Mouse (Mus musculus): ENCODE measurements around the gene Gm26661. TPM values are rescaled to one million over a fixed set of nuclear protein-coding genes. Genes with fewer than 3 reads are reported as not detected.

Gene Gm26661
- total RNA-seq, 2 experiments from 2014 or later = not detected

DNA sequence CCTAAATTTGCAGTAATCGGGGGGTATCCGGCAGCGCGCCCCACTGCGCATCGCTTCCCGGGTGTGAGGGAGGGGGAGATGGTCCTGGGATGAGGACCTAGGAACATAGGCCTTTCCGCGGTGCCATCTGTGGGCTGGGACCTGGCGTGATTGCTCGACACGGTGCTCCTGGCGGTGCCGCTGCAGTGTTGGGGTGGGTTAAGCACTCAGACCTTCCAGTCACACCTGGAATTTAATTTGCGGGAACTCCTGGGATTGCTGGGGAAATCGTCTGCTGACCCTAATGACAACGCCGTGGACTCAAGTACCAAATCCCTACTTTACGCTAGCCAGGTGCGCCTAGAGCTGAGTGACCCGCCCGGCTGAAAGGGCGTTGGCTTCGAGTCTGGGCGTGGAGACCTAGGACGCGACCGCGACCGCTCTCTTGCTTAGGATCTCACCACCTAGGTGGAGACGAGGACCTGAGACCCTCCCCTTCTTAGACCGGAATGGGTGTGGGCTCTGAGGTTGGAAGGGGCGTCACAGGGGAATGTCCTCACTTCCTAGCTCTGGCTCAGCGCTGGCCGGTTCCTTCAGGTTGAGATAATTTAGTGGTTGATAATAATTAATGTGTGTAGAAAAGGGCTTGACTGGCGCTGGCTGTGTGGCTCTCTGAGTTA lies 27.2 kb downstream of the Gm26661 start:
- ATAC-seq (ENCODE audit: poor library complexity, severe bottlenecking) = peak; percentile 57

DNA sequence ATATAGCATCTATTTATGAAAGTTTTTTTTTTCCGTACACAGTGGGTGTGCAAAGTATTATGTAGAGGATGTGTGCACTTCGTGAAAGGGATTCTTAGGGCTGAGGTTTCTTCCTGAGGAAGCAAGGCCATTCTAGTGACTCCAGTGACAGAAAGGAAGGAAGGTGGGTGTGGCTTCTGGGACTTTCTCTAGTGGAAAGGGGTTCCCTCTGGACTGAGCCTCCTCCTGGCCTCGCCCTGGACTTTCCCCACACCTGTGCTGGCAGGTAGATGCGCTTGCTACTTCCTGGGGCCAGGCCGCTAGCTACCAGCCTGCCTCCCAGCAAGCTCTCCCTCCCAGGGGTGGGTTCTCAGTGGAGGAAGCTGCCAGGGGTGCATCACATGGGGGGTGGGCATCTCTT lies 28.1 kb downstream of the Gm26661 start:
- ATAC-seq (ENCODE audit: poor library complexity, severe bottlenecking) = no peak

DNA sequence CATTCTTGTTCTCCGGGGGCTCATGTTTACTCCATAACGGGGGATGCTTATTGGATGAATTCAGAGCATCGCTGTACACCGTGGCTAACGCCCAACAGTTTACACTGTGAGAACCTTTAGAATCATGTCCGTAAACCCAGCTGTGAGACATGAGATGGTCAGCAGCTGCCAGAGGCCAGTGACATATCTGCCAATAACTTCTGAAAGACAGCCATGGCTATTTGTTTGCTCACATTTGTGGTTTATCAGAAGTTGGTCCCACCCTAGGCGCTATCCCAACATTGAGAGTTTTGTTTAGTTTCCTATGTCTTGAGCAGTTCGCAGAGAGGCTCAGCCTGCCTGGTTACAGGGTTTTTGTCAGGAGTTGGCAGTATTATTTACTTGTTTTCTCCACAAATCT lies 30.0 kb downstream of the Gm26661 start:
- no peak for ATAC-seq (ENCODE audit: poor library complexity, severe bottlenecking)

GRCm38 (mm10) chr14:7822693-7823092 lies 31.3 kb downstream of the Gm26661 start:
- no peak for ATAC-seq (ENCODE audit: poor library complexity, severe bottlenecking)

- ATAC-seq (ENCODE audit: poor library complexity, severe bottlenecking) = no peak
Measured at GRCm38 (mm10) chr14:7824651-7825268, 33.4 kb downstream of the Gm26661 start.

DNA sequence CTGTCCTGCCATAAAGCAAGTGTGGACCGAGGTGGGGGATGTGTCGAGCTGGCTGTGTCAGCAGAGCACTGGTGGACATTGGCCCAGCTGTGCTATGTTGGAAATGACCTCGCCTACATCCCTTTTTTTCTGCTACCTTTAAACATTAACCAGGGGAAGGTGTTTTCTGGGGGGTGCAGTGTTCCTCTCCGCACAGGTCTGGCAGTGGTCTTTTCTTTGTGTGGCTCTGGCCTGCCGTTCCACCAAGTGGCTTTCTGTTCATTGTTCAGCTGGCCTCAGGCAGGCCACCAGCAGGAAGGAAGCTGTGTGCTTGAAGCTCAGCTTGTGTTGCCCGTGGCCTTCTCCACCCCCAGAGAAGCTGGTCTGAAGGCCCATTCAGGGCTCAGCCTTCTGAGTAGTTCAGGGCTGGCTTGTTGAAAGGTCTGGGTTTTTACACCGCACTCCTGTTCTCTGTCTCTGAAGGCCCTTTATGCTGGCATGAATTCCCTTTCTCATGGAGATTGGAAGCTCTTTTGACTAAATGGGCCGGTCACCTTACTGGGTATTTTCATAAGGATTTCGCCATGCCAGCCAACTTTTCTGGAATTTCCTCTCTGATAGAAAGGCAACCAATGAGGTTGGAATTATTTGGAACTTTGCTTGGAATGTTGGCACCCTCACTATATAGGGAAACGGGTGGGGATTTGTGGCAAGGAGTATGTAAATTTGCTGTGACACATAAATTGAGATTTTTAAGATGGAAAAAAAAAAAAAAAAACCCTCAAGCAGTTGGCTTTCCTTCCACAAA lies 35.0 kb downstream of the Gm26661 start:
- no peak for ATAC-seq (ENCODE audit: poor library complexity, severe bottlenecking)

GRCm38 (mm10) chr14:7829181-7829580 lies 37.8 kb downstream of the Gm26661 start:
- no peak for ATAC-seq (ENCODE audit: poor library complexity, severe bottlenecking)

GRCm38 (mm10) chr14:7831770-7832439 lies 40.5 kb downstream of the Gm26661 start:
- no peak for ATAC-seq (ENCODE audit: poor library complexity, severe bottlenecking)

DNA sequence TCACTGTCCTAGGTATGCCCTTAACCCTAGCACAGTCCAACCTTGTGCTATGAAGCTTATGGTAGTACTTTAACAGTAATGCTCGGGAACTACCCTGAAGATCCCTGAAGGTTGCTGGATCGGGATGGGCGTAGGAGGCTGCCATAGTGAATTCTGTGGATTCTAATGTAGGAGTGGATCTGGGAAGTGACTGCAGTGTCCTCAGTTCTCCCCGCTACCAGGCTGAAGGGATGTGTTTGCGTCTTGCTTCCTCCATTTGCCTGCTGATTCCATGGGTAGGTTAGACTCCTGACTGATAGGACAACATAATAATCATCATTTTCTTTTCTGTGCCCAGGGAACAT lies 41.0 kb downstream of the Gm26661 start:
- no peak for ATAC-seq (ENCODE audit: poor library complexity, severe bottlenecking)

- ATAC-seq (ENCODE audit: poor library complexity, severe bottlenecking) = no peak
Measured at GRCm38 (mm10) chr14:7833458-7833857, 42.1 kb downstream of the Gm26661 start.

GRCm38 (mm10) chr14:7838564-7839089 lies 47.2 kb downstream of the Gm26661 start:
- no peak for ATAC-seq (ENCODE audit: poor library complexity, severe bottlenecking)

DNA sequence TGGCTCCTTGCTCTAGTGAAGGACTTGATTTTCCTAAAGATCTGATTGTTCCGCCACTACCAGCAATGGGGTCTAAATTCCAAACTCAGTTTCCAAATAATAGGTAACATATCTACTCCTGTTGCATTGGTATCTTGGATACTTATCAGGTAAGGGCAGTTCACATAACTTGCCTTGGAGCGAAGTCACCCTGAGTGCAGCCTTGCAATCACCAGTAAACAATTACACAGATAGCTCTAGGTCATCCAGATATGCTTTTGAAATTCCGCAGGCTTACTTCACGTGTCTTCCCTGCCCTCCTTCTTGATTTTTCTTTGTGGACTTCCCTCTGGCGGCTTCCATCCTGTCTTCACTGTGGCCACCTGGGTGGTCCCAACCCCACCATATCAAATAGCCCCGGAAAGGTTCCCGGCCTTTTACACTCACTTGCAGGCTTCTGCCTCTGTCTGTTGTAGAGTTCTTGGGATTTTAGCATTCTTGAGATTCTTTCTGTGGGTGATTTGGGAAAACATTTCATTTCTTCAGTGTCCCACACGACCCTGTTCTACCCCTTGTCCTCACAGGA lies 48.6 kb downstream of the Gm26661 start:
- no peak for ATAC-seq (ENCODE audit: poor library complexity, severe bottlenecking)

Other genes with a start within 250 kb of the Gm26661 start
- gene Gm3558, start 223.0 kb upstream of the Gm26661 start, total RNA-seq (2015) = not detected in 2 replicates
- gene Gm3558, start 223.0 kb upstream of the Gm26661 start, total RNA-seq (2017) = not detected in 2 replicates
- gene Gm10338, start 196.0 kb upstream of the Gm26661 start, total RNA-seq (2015) = not detected in 2 replicates
- gene Gm10338, start 196.0 kb upstream of the Gm26661 start, total RNA-seq (2017) = not detected in 2 replicates
- not detected in 2 replicates for gene Gm10128, start 147.6 kb upstream of the Gm26661 start, total RNA-seq (2015)
- gene Gm10128, start 147.6 kb upstream of the Gm26661 start, total RNA-seq (2017) = not detected in 2 replicates
- gene Flnb, start 26.4 kb downstream of the Gm26661 start, total RNA-seq (2015) = 4.6 and 5.1 TPM in 2 replicates
- gene Flnb, start 26.4 kb downstream of the Gm26661 start, total RNA-seq (2017) = 6.1 and 6.3 TPM in 2 replicates
- not detected in 2 replicates for gene Gm45521, start 165.7 kb downstream of the Gm26661 start, total RNA-seq (2015)
- not detected in 2 replicates for gene Gm45521, start 165.7 kb downstream of the Gm26661 start, total RNA-seq (2017)
- 0.02 and 0.07 TPM in 2 replicates for gene Dnase1l3, start 203.0 kb downstream of the Gm26661 start, total RNA-seq (2015)
- not detected in 2 replicates for gene Dnase1l3, start 203.0 kb downstream of the Gm26661 start, total RNA-seq (2017)
- gene Abhd6, start 211.3 kb downstream of the Gm26661 start, total RNA-seq (2015) = 0.80 and 1.5 TPM in 2 replicates
- 0.66 TPM in 1 of 2 replicates, not detected in the other for gene Abhd6, start 211.3 kb downstream of the Gm26661 start, total RNA-seq (2017)